Mouse (Mus musculus) kidney, postnatal 14 days (tissue): ENCODE data around the gene P2rx7.

Source experiments
- DNase-seq: peaks from one replicate; pipeline ENCODE4 v3.0.0; 2022; ENCODE audit warnings: mixed read lengths

Gene P2rx7

DNA sequence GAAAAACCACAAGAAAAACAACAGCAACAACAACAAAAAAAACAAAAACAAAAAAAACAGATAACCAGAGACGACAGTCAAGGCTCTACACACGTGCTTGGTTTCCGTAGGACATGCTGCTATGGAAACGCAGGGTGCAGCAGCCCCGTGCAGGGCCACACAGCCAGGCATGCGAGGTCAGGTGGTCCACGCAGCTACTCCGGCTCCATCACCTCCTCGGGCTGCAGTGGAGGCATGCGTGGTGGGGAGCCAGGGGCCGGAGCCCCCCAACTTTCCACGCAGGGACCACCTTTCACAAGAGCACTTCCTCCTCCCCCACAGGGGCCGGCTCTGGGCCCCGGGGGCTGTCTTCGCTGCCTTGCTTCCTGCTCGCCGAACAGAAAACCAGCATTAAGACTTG lies 90.2 kb downstream of the P2rx7 start:
- no peak for DNase-seq

DNA sequence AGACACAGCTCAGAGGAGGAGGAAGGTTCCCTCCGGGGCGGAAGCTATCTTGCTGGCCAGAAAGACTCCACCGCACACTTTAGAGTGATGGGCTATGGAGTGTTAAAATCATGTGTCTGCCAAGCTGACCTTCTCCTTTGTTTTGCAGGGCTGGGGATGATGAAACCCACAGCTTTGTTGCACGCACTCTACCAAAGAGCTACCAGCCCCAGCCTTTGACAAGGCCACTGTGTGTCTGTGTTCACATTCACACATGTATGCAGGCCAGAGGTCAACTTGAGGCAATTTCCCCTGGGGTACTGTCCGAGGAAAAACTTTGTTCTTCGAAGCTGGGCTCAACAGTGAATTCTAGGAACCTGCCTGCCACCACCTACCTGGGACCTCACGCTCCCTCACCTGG lies 92.1 kb downstream of the P2rx7 start:
- no peak for DNase-seq

DNA sequence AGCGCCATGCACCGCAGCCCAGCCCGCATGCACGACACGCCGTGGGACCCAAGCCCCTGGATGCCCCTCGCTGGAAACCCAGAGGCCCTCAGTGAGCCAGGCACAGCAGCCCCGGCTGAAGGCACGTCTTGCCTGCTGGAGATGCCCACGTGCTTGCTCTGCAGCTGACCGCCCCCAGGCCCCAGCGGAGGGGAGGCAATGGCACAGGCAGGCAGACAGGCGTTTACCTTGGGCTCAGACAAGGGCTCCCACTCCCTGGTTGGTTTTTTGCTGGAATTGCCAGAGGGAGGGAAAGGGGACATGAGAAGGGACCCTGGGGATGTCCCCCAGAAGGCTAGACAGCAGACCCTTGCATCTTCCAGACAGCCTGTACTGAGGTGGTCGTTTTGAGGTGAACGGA lies 93.0 kb downstream of the P2rx7 start:
- DNase-seq = no peak
